Mouse (Mus musculus) induced T-regulatory cell, adult 2 months (primary cell): ENCODE results near the gene Parp1.
A peak's percentile ranks its signal among the peaks of the same experiment; 100 is the strongest.
"Not testable (repeated sequence)": the region's sequence is repeated elsewhere in the genome, so short reads cannot be mapped to it uniquely, and the experiment has no call there.

Source experiments
- DNase-seq: peaks from one replicate; pipeline ENCODE4 v3.0.0-alpha.2; 2012; ENCODE audit warnings: low read depth

Gene Parp1

GRCm38 (mm10) chr1:180637796-180638195, 69.1 kb downstream of the Parp1 start:
- DNase-seq: not testable (repeated sequence)

GRCm38 (mm10) chr1:180639416-180640401, 71.0 kb downstream of the Parp1 start:
- DNase-seq: peak; percentile 54

GRCm38 (mm10) chr1:180640605-180641125, 71.9 kb downstream of the Parp1 start:
- peak; percentile 62 for DNase-seq

- DNase-seq: peak; percentile 96
Observed at GRCm38 (mm10) chr1:180641137-180641517, 72.4 kb downstream of the Parp1 start, which contains the start of gene Lin9. Gene Lin9 (plus strand): TSS chr1:180641150.

GRCm38 (mm10) chr1:180641518-180642227, 72.9 kb downstream of the Parp1 start:
- peak; percentile 63 for DNase-seq

GRCm38 (mm10) chr1:180642228-180642564, 73.5 kb downstream of the Parp1 start:
- DNase-seq: peak; percentile 64
